Mouse (Mus musculus) C2C12 (cell line): Measurements from ENCODE around the gene Gm49673.
A peak's percentile ranks its signal among the peaks of the same experiment; 100 is the strongest.
"Not testable (repeated sequence)": the region's sequence is repeated elsewhere in the genome, so short reads cannot be mapped to it uniquely, and the experiment has no call there.

Experiments
- CTCF ChIP-seq: IDR thresholded peaks from one replicate; pipeline ENCODE4 v1.5.1; 2011; ENCODE audit not compliant: control insufficient read depth, insufficient read depth, insufficient read length
- MYOD1 ChIP-seq: IDR thresholded peaks from one replicate; pipeline ENCODE4 v1.6.1; 2011; ENCODE audit warnings: low read depth; ENCODE audit not compliant: control insufficient read depth, insufficient read length
- MYOG ChIP-seq: IDR thresholded peaks from one replicate; pipeline ENCODE4 v1.6.1; 2011; ENCODE audit not compliant: control insufficient read depth, insufficient read length; ENCODE audit errors: extremely low read depth
- USF1 ChIP-seq: IDR thresholded peaks from one replicate; pipeline ENCODE4 v1.6.1; 2011; ENCODE audit warnings: low read depth, mild to moderate bottlenecking, control low read depth, moderate library complexity

GRCm38 (mm10) chr17:8051247-8051646 is 96.3 kb downstream of the Gm49673 start:
- peak; percentile 22 for TF ChIP-seq CTCF
- not testable (repeated sequence) for TF ChIP-seq MYOD1, MYOG, USF1
